Mouse (Mus musculus) lung, embryonic 14.5 days (tissue): ENCODE measurements around the gene Rcbtb2. TPM values are rescaled to one million over a fixed set of nuclear protein-coding genes. Genes with fewer than 3 reads are reported as not detected.

Experiments used
- ATAC-seq: fragments of 200-750 bp; cut with Nextera tagmentation; 2 replicates; pipeline ENCODE4 v1.8.0; 2017; ENCODE audit warnings: mild to moderate bottlenecking, moderate TSS enrichment, moderate library complexity; ENCODE audit not compliant: insufficient read depth
- DNase-seq: peaks from one replicate; pipeline ENCODE4 v3.0.0-alpha.2; 2015
- H3K27ac ChIP-seq: fragments of 300-500 bp; sonication (generic); 2 replicates; pipeline ENCODE4 v1.5.1; 2014; ENCODE audit warnings: low read depth, mild to moderate bottlenecking, moderate library complexity
- H3K27me3 ChIP-seq: fragments of 300-500 bp; sonication (generic); 2 replicates; pipeline ENCODE4 v1.6.1; 2014; ENCODE audit warnings: low read length, control low read depth; ENCODE audit not compliant: insufficient read depth
- H3K36me3 ChIP-seq: fragments of 300-500 bp; sonication (generic); 2 replicates; pipeline ENCODE4 v1.6.1; 2014; ENCODE audit warnings: control low read depth; ENCODE audit not compliant: insufficient read depth
- H3K4me1 ChIP-seq: fragments of 300-500 bp; sonication (generic); 2 replicates; pipeline ENCODE4 v1.6.1; 2014; ENCODE audit warnings: antibody characterized with exemption, control low read depth; ENCODE audit not compliant: insufficient read depth
- H3K4me2 ChIP-seq: fragments of 300-500 bp; sonication (generic); 2 replicates; pipeline ENCODE4 v1.6.1; 2014; ENCODE audit warnings: mild to moderate bottlenecking
- H3K4me3 ChIP-seq: fragments of 300-500 bp; sonication (generic); 2 replicates; pipeline ENCODE4 v1.5.1; 2014; ENCODE audit warnings: low read depth, low read length
- H3K9ac ChIP-seq: fragments of 300-500 bp; sonication (generic); 2 replicates; pipeline ENCODE4 v1.6.1; 2014
- H3K9me3 ChIP-seq: fragments of 300-500 bp; sonication (generic); 2 replicates; pipeline ENCODE4 v1.6.1; 2016; ENCODE audit warnings: low read depth, low read length, control low read depth
- CTCF ChIP-seq: IDR thresholded peaks from 2 replicates; pipeline ENCODE4 v1.5.1; 2016; ENCODE audit warnings: antibody characterized with exemption, low read depth
- WGBS: fragments of 180-500 bp; shearing (Covaris S2); extraction: QIAGEN DNeasy Blood & Tissue Kit; methylation state at CpG from one replicate; pipeline ENCODE4 v1.1.7; 2014; 5-methylcytosine and 5-hydroxymethylcytosine counted together
- polyA plus RNA-seq: library from polyadenylated mRNA; unstranded; fragments of >200 nt; fragmentation: Nextera tagmentation; extraction: Ambion mirVana; gene quantifications from 2 replicates; pipeline ENCODE4 v1.2.1, GENCODE M21; 2014

Rcbtb2 gene
- polyA plus RNA-seq, 1 experiment from 2014 or later: 124 TPM

DNA sequence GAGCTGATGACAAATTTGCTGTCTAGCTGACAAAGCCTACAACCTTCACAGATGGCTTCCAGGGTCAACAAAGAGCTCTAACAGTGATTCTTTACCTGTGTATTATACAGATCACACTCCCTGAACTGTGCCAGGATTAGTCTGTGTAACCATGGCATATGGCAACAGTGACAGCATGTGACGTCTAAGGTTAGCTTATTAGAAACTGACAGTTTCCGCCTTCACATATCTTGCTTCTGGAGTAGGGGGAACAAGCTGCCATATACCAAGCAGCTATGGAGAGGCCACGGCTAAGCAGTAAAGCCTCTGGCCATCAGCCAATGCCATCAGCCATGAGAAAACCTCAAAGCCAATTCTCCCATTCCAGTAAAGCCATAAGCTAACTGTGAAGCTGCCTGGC, 103.5 kb downstream of the Rcbtb2 start:
- ATAC-seq (0 out of 2 replicates have a peak, but pooled peaks have one; percentile 28), DNase-seq (peak; percentile 35)
- Histone ChIP-seq H3K4me2 (no peak overlapping the region), H3K9ac (no peak overlapping the region), H3K36me3 (no peaks in the 10 kb centered on the region), H3K27ac (no peak overlapping the region), H3K9me3 (no peaks in the 10 kb centered on the region), H3K4me1 (no peaks in the 10 kb centered on the region), H3K4me3 (no peak overlapping the region), H3K27me3 (no peaks in the 10 kb centered on the region)
- 64% methylated on average over 3 of the region's 3 CpGs for WGBS
- TF ChIP-seq CTCF: no peak

DNA sequence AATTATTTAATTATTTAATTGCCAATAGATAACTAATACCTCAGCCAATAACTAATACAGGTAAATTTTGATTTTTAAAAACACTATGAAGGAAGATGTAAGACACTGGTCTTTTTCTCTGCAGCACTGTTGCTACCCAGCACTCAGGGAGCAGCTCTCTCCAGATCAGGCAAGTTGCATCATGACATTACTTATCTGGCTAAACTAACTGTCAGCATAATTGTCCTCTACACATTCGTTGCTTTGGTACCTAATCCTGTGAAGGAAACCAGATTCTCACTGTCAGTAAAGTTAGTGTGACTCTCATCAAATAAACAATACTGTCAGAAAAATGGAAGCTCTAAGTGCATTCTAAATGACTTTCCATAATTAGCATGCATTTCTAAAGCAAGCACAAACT, 104.0 kb downstream of the Rcbtb2 start:
- TF ChIP-seq CTCF: no peak
- ATAC-seq: peak; percentile 54
- Histone ChIP-seq H3K9me3 (no peaks in the 10 kb centered on the region), H3K4me3 (no peak overlapping the region), H3K4me2 (no peak overlapping the region), H3K9ac (no peak overlapping the region), H3K27ac (no peak overlapping the region), H3K36me3 (no peaks in the 10 kb centered on the region), H3K4me1 (no peaks in the 10 kb centered on the region), H3K27me3 (no peaks in the 10 kb centered on the region)
- WGBS: 7% methylated on average over 1 of the region's 1 CpGs
- no peak for DNase-seq

DNA sequence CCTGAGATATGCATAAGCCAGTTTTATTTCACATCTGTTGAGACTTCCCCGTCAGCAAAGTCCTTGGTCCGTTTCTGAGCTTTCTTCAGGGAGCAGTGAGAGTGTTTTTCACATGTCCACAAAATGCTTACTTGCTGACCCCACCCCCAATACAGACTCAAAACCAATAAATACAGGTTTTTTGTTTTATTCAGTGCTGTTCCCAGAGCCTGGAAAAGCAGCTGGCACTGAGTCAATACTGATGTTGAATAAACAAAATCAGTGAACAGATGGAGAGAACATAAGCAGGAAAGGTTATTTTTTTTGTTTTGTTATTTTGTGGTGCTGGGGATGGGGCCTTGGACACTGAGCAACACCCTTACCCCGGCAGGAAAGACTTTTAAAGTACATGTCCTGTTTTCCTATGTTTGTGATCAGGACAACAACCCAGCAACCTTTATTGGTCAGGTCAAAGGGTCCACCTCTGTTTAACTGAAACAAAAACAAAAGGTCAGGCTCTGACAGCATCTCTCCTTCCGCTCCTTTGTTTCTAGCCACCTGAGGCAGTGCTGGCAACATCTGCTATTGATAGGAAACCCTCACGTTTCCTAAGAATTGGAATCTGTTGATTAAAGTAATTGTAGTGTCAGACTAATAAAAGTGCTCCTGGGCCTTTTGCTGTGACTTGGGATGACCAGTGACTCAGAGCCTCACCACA, 108.6 kb downstream of the Rcbtb2 start:
- Histone ChIP-seq H3K4me1 (peaks cover 8% of the 10 kb centered on the region; the same call in 1 of the 2 replicates), H3K4me3 (no peak overlapping the region), H3K9me3 (no peaks in the 10 kb centered on the region), H3K36me3 (no peaks in the 10 kb centered on the region), H3K27me3 (no peaks in the 10 kb centered on the region), H3K4me2 (no peak overlapping the region), H3K9ac (no peak overlapping the region), H3K27ac (peak overlapping the region; percentile 28; the same call in 1 of the 2 replicates)
- ATAC-seq: peak; percentile 29; the same call in 1 of the 2 replicates
- TF ChIP-seq CTCF: no peak
- WGBS: 32% methylated on average over 5 of the region's 5 CpGs
- DNase-seq: peak; percentile 69

DNA sequence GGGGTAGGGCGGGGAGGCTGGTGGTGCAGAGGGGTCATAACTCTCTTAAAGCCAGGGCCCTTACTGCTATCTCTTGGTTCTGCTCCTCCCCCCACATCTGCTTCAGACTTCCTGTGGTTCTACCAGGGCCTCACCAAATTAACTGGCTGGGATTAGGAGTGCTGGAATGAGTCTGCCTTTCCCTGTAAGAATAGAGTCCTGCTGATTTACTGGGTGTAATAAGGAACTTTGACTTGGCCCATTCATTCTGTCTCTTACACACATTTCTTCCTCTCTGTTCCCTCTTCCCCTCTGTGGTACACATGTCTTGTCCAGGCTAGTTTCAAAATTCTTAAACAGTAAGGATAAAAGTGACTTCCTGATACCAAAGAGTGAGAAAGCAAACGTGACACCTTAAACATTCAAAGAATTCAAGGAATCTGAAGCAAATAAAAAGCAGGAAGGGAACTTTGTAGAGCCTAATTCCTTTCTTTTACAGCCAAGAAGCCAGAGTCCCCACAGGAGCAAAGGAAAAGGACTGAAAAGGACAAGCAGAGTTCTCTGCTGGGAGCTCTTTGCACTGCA, 111.7 kb downstream of the Rcbtb2 start:
- no peaks in the 10 kb centered on the region for H3K27me3 ChIP-seq
- DNase-seq (peak; percentile 67), ATAC-seq (peak; percentile 47)
- H3K9ac ChIP-seq: no peak overlapping the region
- no peaks in the 10 kb centered on the region for H3K9me3 ChIP-seq
- H3K4me3 ChIP-seq: no peak overlapping the region
- H3K36me3 ChIP-seq: no peaks in the 10 kb centered on the region
- peaks cover 8% of the 10 kb centered on the region for H3K4me1 ChIP-seq
- H3K4me2 ChIP-seq: no peak overlapping the region
- 12% methylated on average over 2 of the region's 2 CpGs for WGBS
- peak overlapping the region; percentile 87 for H3K27ac ChIP-seq
- no peak for TF ChIP-seq CTCF

DNA sequence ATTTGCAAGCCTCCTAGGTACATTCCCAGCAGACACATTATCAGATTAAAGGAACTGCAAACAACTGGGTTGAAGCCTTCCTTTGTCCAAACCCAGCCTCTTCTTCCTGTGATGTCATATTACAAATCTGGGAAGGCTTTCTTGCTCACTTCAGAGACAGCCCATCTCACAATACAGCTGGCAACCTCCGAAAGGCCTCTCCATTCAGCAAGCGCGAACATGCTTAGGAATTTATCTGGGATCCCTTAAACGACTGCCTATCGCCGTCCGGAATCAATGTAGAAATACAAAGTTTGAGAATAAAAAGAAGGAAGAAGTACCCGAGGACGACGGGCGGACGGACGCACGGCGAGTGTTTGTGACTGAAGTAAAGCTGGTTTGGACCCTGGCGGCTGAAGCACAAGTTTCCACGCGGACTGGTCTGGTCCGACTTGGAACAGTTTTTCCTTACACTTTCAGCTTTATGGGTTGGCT, 115.0 kb downstream of the Rcbtb2 start, which contains the start of gene Lpar6:
Gene Lpar6 (plus strand): TSS at position 48 of the 474 bp plus-strand sequence.
- Histone ChIP-seq H3K27me3 (no peaks in the 10 kb centered on the region), H3K4me1 (peaks cover 8% of the 10 kb centered on the region), H3K9me3 (no peaks in the 10 kb centered on the region), H3K4me3 (peak within 1 kb of the TSS; percentile 63), H3K4me2 (peak within 1 kb of the TSS; percentile 65), H3K27ac (peak within 1 kb of the TSS; percentile 98), H3K9ac (peak within 1 kb of the TSS; percentile 86), H3K36me3 (no peaks in the 10 kb centered on the region)
- DNase-seq (peak; percentile 89), ATAC-seq (peak; percentile 90)
- under 1% methylated on average over 19 of the region's 19 CpGs for WGBS
- TF ChIP-seq CTCF: 0 out of 2 replicates have a peak, but pooled peaks have one; percentile 1

DNA sequence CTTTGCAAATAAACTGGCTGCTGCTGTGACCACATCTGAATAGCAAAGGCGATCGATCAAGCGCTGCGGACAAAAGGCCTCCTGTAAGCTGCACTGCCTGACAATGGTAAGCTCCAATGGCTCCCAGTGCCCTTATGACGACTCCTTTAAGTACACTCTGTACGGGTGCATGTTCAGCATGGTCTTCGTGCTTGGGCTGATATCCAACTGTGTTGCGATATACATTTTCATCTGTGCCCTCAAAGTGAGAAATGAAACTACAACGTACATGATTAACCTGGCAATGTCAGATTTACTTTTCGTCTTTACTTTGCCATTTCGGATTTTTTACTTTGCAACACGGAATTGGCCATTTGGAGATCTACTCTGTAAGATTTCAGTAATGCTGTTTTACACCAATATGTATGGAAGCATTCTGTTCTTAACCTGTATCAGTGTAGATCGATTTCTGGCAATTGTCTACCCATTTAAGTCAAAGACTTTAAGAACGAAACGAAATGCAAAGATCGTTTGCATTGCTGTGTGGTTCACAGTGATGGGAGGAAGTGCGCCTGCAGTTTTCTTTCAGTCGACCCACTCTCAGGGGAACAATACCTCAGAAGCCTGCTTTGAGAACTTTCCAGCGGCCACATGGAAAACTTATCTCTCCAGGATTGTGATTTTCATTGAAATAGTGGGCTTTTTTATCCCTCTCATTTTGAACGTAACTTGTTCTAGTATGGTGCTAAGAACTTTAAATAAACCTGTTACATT, 115.8 kb downstream of the Rcbtb2 start:
- peak; percentile 86 for ATAC-seq
- Histone ChIP-seq H3K4me2 (peak overlapping the region; percentile 65), H3K9ac (peak overlapping the region; percentile 86)

More for the DNA sequence above, 115.8 kb downstream of the Rcbtb2 start:
- no peak for TF ChIP-seq CTCF
- Histone ChIP-seq H3K4me3 (peak overlapping the region; percentile 63), H3K4me1 (peaks cover 8% of the 10 kb centered on the region), H3K9me3 (no peaks in the 10 kb centered on the region), H3K27ac (peak overlapping the region; percentile 98), H3K27me3 (no peaks in the 10 kb centered on the region), H3K36me3 (no peaks in the 10 kb centered on the region)
- under 1% methylated on average over 20 of the region's 20 CpGs for WGBS
- peak; percentile 81 for DNase-seq
